Mouse (Mus musculus): ENCODE results near the gene Wrap73. TPM values are rescaled to one million over a fixed set of nuclear protein-coding genes. Genes with fewer than 3 reads are reported as not detected.

The Wrap73 gene
- total RNA-seq, 2 experiments from 2014 or later, result 24.4 to 25.1 TPM

GRCm38 (mm10) chr4:154214075-154214474, 71.9 kb downstream of the Wrap73 start:
- no peak for DNase-seq (ENCODE audit: extremely low spot score in 1 of 2, low spot score in 2 of 2)
- intact Hi-C loops (cut with DNase I), result no loop called here

Other genes starting within 250 kb of the Wrap73 start
- 10 to 100 TPM; 15.9 to 18.5 TPM for gene A430005L14Rik, start 185.1 kb upstream of the Wrap73 start, total RNA-seq (2021)
- gene Dffb, start 167.2 kb upstream of the Wrap73 start, total RNA-seq (2021), result 10 to 100 TPM; 12.1 to 13.8 TPM
- 10 to 100 TPM; 23.8 to 24.0 TPM for gene Cep104, start 167.2 kb upstream of the Wrap73 start, total RNA-seq (2021)
- 10 to 100 TPM; 54.8 to 58.4 TPM for gene Lrrc47, start 130.6 kb upstream of the Wrap73 start, total RNA-seq (2021)
- 1 to 10 TPM; 2.4 to 2.8 TPM for gene Smim1, start 116.1 kb upstream of the Wrap73 start, total RNA-seq (2021)
- under 1 TPM; 0.43 to 0.65 TPM for gene Ccdc27, start 99.7 kb upstream of the Wrap73 start, total RNA-seq (2021)
- 1 to 10 TPM; 1.0 to 1.6 TPM for gene Trp73, start 2.2 kb upstream of the Wrap73 start, total RNA-seq (2021)
- gene Tprgl, start 18.3 kb downstream of the Wrap73 start, total RNA-seq (2021), result 100 to 1,000 TPM; 136 to 140 TPM
- gene Megf6, start 28.4 kb downstream of the Wrap73 start, total RNA-seq (2021), result 10 to 100 TPM in 1 of 2 experiments, 1 to 10 TPM in 1; 9.2 to 16.3 TPM
- under 1 TPM; 0.21 to 0.69 TPM for gene Arhgef16, start 159.3 kb downstream of the Wrap73 start, total RNA-seq (2021)
- not detected for gene B230104I21Rik, start 193.8 kb downstream of the Wrap73 start, total RNA-seq (2021)

Data from left cerebral cortex, postnatal 10 days (tissue).